Mouse (Mus musculus) spleen, postnatal 4 days (tissue): ENCODE measurements around the gene Mex3d.

ENCODE experiments used
- DNase-seq, 2 experiments: peaks; one replicate each; pipeline ENCODE4 v3.0.0; 2022; ENCODE audit warnings: low spot score in 2 of 2

Gene Mex3d

GRCm38 (mm10) chr10:80387522-80387959 lies at the start of gene Mex3d:
Gene Mex3d, minus strand, starts transcription at chr10:80387659.
- DNase-seq = peak; percentile 84 to 94

GRCm38 (mm10) chr10:80436276-80436675 lies 48.8 kb upstream of the Mex3d start:
- DNase-seq = peak; percentile 71 to 80

DNA sequence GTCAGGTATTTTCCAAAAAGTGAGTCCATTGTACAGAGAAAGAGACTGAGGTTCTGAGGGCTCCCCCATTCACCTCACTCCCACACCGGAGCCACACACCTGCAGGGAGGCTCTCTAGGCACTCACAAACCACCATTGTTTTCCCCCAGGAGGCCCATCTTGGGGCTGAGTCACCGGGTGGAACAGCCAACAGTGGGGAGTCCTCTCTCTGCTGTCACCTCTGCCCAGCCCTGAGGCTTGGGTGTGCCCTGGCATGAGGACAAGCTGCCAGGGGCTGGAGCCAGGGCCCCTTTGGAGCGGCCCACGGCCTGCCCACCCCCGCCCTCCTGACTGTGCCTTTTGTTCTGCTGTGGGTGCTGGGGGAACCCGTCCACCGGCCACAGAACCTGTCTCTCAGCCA lies 48.3 kb upstream of the Mex3d start:
- DNase-seq = peak; percentile 70 to 77

DNA sequence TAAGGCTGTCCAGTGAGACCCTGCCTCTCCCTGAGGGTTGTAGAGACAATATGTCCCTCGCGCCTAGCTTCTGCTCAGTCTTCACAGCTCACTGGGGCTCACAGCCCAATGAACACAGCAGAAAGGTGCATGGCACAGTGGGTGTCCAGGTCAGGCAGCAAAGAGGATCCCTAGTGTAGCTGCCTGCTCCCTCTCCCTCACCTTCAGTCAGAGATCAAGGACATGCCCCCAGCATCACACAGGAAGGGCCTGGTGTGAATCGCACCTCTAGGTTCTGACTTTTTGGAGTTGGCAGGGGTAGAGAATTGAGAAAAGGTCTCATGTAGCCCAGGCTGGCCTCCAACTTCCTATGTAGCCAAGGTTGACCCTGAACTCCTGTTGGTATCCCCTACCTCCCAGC lies 47.4 kb upstream of the Mex3d start:
- no peak for DNase-seq

DNA sequence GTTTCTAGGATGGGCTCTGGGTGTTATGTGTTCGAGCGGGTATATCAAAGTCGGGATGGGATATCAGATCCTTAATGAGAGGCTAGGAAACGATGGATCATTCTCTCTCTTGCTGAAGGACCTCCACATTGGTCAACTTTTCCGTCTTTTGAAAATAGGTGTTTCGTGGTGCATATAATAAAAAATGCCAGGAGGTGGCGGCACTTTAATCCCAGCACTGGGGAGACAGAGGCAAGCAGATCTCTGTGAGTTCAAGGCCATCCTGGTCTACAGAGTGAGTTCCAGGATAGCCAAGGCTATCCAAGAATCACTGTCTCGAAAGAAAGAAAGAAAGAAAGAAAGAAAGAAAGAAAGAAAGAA lies 46.8 kb upstream of the Mex3d start:
- no peak for DNase-seq

- DNase-seq = peak; percentile 96 to 100
These were observed 46.2 kb upstream of the Mex3d start, which contains the start of gene Tcf3 for GRCm38 (mm10) chr10:80433513-80434232. Gene Tcf3, minus strand, starts transcription at chr10:80433647.

- DNase-seq = peak in 1 of 2 experiments; percentile 83
These were observed 45.6 kb upstream of the Mex3d start for GRCm38 (mm10) chr10:80432936-80433512.

- DNase-seq = no peak
These were observed 44.9 kb upstream of the Mex3d start for GRCm38 (mm10) chr10:80432387-80432785.

DNA sequence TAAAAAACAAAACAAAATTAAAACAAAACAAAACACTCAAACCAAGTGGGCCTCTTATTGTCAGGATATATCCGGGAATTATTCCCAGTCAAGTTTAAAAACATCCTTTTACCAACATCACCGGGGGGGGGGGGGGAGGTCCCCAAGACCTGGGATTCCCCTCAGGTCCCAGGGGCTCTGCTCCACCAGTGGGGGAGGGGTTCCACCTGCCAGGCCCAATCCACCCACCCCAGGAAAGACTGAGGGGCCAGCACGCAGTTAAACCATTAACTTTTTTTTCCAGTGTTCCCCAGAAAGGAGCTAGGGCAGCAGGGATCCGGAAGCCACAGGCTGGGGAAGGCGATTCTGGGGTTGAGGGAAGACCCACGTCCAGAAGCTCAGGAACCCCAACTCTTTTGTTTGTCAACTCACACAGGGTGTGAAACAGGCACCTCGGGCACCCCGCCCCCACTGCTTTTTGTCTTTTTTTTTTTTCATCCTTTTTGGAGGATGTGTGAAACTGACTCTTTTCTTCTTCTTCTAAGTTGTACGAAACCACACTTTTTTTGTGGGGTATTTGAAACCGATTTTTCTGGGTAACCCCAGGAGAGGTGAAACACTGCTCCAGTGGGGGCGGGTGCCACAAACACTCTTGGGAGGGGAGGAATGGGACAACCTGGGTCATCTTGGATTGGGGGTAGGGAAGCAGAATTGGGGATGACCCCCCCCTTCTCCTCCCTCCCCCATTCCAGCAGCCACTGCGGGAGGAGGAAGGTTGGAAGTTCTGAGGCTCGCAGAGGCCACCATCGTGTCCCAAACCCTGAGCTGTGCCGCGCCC lies 44.3 kb upstream of the Mex3d start:
- DNase-seq = no peak

GRCm38 (mm10) chr10:80430375-80430980 lies 43.0 kb upstream of the Mex3d start:
- DNase-seq = no peak

DNA sequence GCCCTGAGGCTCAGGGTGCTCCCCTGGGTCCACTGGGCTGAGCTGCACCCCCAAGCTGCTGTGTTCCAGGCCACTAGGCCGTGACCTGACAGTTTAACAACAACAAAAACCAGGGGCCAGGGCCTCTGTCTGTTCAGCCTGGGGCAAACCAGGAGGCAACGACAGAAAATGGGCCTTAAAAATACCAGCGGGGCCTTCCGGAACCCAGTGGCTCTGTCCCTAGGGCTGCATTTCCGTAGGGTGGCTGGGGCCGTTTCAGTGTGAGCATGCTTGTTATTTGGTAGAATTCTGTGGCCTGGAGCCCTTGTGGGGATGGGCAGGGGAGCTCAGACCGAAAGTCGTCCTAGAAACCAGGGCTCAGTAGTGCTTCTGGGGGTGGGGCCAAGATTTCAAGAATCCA lies 42.3 kb upstream of the Mex3d start:
- DNase-seq = no peak

DNA sequence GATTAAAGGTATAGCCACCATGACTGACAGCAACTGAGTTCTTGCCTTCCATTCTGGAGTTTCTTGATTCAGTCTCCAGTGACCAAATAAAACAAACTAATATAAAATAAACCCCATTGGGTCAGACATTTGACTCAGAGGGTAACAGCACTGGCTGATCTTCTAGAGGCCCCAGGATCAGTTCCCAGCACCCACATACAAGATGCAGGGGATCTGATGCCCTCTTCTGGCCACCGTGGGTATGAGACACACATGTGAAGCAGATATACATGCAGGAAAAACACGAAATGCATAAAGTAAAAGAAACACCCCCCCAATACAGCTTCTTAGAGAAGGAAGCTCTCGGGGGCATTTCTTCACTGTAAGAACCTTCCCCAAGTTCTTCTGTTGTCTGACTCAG lies 37.6 kb upstream of the Mex3d start:
- DNase-seq = no peak

DNA sequence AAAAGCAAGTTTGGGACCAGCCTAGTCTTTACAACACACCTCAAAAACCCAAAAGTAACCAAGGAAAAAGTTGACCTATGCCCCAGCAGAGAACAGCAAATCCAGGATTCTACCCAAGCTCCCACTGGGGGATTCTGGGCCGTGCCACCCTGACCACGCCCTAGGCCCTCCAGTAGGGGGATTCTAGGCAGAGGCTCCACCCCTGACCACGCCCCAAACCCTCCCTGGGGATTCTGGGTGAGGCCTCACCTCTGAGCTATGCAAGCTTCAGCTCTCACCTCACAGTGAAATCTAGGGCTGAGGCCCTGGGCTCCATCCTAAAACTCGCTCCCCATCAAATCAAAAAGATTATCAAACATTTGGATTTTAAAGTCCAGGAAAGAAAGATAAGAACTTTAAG lies 36.1 kb upstream of the Mex3d start:
- DNase-seq = peak; percentile 89 to 91

DNA sequence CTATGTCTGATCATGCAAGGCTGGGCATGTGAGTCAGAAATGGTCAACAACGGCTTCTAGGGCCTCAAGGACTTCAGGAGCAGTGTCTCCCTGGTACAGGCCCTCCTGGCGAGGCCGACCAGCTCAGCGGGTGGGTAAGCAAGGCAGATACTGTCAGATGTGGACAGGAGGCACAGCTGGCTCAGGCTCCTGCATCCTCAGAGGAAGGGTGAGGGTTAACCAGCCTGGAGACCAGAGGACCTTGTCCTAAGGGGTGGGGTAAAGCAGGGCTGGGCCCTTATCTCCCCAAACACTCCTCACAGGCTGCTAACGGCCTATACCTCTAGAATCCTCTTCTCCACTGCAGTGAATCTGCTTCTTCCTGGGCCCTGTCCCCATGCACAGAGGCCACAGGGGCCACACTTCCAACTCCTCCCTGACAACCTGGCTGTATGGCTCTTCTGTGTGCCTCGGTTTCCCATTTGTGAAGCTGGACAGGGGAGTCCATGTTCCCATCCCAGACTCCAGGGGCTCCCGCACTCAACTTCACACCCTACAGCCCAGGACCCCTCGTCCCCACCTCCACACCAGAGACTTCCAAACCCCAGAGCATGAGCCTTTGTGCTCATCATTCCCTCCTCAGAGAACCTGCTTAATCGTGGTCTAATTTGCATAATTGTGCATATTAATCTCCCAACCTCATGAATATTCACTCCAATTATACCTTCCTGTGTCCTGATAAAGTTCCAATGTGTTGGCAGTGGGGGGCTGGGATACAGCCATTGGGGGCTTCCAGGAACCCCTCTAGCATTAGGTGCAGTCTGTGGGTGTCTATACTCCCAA lies 34.4 kb upstream of the Mex3d start:
- DNase-seq = peak; percentile 79 to 85

GRCm38 (mm10) chr10:80421208-80421607 lies 33.7 kb upstream of the Mex3d start:
- DNase-seq = peak in 1 of 2 experiments; percentile 31

DNA sequence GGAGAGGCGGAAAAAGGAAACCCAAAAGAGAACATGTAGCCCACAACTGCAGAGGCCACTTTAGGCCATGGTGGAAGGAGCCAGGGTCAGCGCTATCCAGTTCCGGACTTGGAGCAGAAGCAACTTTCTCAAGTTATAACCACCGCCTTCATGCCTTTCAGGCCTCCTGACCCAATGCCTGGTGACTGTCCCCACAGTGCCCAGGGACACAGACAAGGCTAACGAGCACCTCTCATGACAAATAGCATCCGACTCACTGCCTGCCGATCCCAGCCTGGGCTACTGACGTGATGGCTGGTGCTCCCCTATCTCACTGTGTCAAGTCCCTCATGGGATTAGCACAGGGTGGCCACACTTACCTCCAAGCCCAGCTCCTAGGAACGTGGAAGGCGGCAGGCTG lies 33.3 kb upstream of the Mex3d start:
- DNase-seq = peak in 1 of 2 experiments; percentile 13

- DNase-seq = peak in 1 of 2 experiments; percentile 64
These were observed 32.0 kb upstream of the Mex3d start for GRCm38 (mm10) chr10:80419419-80419818.

DNA sequence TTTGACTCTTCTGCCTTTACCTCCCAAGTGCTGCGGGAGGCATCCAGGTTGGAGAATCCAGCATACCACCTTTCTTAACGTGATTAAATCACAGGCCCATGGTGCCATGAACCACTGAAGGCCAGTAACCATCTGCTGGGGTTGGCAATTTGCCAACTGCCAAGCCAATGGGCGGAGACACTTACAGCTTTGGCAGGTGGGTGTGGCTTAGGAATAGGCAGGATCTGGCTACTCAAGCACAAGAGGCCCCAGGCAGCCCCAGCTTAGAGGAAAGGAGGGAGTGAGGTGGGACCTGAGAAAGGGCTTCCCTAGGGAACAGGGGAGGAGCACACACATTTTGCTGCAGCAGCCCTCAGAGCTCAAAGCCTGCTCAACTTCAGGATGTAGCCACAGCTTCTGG lies 30.9 kb upstream of the Mex3d start:
- peak; percentile 76 to 83 for DNase-seq

DNA sequence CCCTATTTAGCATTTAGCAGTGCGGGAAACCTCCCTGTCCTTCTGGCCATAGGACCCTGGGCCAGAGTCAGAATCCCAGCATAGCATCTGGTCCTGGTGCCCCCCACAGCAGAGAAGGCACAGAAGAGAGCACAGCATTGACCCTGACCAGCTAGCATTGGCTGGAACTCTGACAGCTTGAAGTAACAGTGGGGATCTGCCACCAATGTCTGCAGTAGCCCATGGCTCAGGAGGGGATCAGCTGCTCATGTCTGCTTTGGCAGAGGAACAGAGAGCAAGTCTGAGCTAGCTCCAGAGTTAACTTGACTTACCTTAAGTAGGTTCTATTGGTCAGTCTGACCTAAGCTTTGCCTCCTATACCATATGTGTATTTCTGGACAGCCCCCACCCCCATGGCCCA lies 30.4 kb upstream of the Mex3d start:
- DNase-seq = no peak

GRCm38 (mm10) chr10:80417371-80417770 lies 29.9 kb upstream of the Mex3d start:
- no peak for DNase-seq

- DNase-seq = no peak
These were observed 28.1 kb upstream of the Mex3d start for GRCm38 (mm10) chr10:80415566-80415965.
